Mouse (Mus musculus) lung, postnatal 0 days (tissue): ENCODE measurements around the gene Nme7.

Source experiments
- CTCF ChIP-seq: IDR thresholded peaks from 2 replicates; pipeline ENCODE4 v1.5.1; 2016; ENCODE audit warnings: antibody characterized with exemption, mild to moderate bottlenecking
- EP300 ChIP-seq: IDR thresholded peaks from 2 replicates; pipeline ENCODE4 v1.6.1; 2016; ENCODE audit warnings: antibody characterized with exemption, mild to moderate bottlenecking, control low read depth

- TF ChIP-seq CTCF (no peak), EP300 (peak; percentile 92)
Observed at GRCm38 (mm10) chr1:164460921-164461697, 157.2 kb downstream of the Nme7 start.
